Mouse (Mus musculus) cerebellum, postnatal 10 days (tissue): Measurements from ENCODE around the gene Ppp1r21.

Experiments used
- DNase-seq, 2 experiments: peaks; one replicate each; pipeline ENCODE4 v3.0.0; 2021; ENCODE audit warnings: mixed read lengths in 2 of 2

Ppp1r21 gene

GRCm38 (mm10) chr17:88529519-88530235 lies at the start of gene Ppp1r21:
Ppp1r21 (plus strand) TSS chr17:88530118.
- peak; percentile 100 for DNase-seq

GRCm38 (mm10) chr17:88480369-88480768 lies 49.5 kb upstream of the Ppp1r21 start:
- no peak for DNase-seq

- no peak for DNase-seq
Observed at GRCm38 (mm10) chr17:88481062-88481461, 48.9 kb upstream of the Ppp1r21 start.

- no peak for DNase-seq
Observed at GRCm38 (mm10) chr17:88481587-88481986, 48.3 kb upstream of the Ppp1r21 start.

GRCm38 (mm10) chr17:88484539-88484938 lies 45.4 kb upstream of the Ppp1r21 start:
- DNase-seq, result no peak

GRCm38 (mm10) chr17:88484951-88485350 lies 45.0 kb upstream of the Ppp1r21 start:
- DNase-seq, result no peak

- peak; percentile 61 to 72 for DNase-seq
Observed at GRCm38 (mm10) chr17:88490546-88490945, 39.4 kb upstream of the Ppp1r21 start.

- peak in 1 of 2 experiments; percentile 39 for DNase-seq
Observed at GRCm38 (mm10) chr17:88491366-88492106, 38.4 kb upstream of the Ppp1r21 start.

GRCm38 (mm10) chr17:88492107-88492460 lies 37.8 kb upstream of the Ppp1r21 start:
- no peak for DNase-seq

GRCm38 (mm10) chr17:88493551-88493950 lies 36.4 kb upstream of the Ppp1r21 start:
- DNase-seq, result no peak

GRCm38 (mm10) chr17:88494121-88494771 lies 35.7 kb upstream of the Ppp1r21 start:
- DNase-seq, result peak; percentile 78 to 84

GRCm38 (mm10) chr17:88494772-88495132 lies 35.2 kb upstream of the Ppp1r21 start:
- peak in 1 of 2 experiments; percentile 41 for DNase-seq

GRCm38 (mm10) chr17:88498090-88498682 lies 31.7 kb upstream of the Ppp1r21 start:
- no peak for DNase-seq

GRCm38 (mm10) chr17:88504056-88504455 lies 25.9 kb upstream of the Ppp1r21 start:
- peak; percentile 49 to 68 for DNase-seq

- DNase-seq, result peak; percentile 93 to 95
Observed at GRCm38 (mm10) chr17:88505275-88505723, 24.6 kb upstream of the Ppp1r21 start.

GRCm38 (mm10) chr17:88505941-88506340 lies 24.0 kb upstream of the Ppp1r21 start:
- DNase-seq, result peak; percentile 52 to 65

- DNase-seq, result peak; percentile 87 to 92
Observed at GRCm38 (mm10) chr17:88507376-88507775, 22.5 kb upstream of the Ppp1r21 start.

GRCm38 (mm10) chr17:88508846-88509508 lies 20.9 kb upstream of the Ppp1r21 start:
- DNase-seq, result peak; percentile 80 to 86

GRCm38 (mm10) chr17:88509999-88510398 lies 19.9 kb upstream of the Ppp1r21 start:
- no peak for DNase-seq

- peak; percentile 92 to 93 for DNase-seq
Observed at GRCm38 (mm10) chr17:88511095-88511551, 18.8 kb upstream of the Ppp1r21 start.

GRCm38 (mm10) chr17:88516477-88516876 lies 13.4 kb upstream of the Ppp1r21 start:
- DNase-seq, result no peak

- peak; percentile 48 to 72 for DNase-seq
Observed at GRCm38 (mm10) chr17:88527781-88528180, 2.1 kb upstream of the Ppp1r21 start.
